Mouse (Mus musculus) adrenal gland, postnatal 0 days (tissue): ENCODE data around the gene Crtam. TPM values are rescaled to one million over a fixed set of nuclear protein-coding genes. Genes with fewer than 3 reads are reported as not detected.

Experiments
- polyA plus RNA-seq: library from polyadenylated mRNA; unstranded; fragments of >200 nt; fragmentation: Nextera tagmentation; extraction: Ambion mirVana; gene quantifications from 2 replicates; pipeline ENCODE4 v1.2.1, GENCODE M21; 2015

The Crtam gene
- polyA plus RNA-seq, result not detected in 2 replicates

GRCm38 (mm10) chr9:41004415-41004814, at the start of gene Crtam:
Crtam (minus strand) TSS chr9:41004628.

DNA sequence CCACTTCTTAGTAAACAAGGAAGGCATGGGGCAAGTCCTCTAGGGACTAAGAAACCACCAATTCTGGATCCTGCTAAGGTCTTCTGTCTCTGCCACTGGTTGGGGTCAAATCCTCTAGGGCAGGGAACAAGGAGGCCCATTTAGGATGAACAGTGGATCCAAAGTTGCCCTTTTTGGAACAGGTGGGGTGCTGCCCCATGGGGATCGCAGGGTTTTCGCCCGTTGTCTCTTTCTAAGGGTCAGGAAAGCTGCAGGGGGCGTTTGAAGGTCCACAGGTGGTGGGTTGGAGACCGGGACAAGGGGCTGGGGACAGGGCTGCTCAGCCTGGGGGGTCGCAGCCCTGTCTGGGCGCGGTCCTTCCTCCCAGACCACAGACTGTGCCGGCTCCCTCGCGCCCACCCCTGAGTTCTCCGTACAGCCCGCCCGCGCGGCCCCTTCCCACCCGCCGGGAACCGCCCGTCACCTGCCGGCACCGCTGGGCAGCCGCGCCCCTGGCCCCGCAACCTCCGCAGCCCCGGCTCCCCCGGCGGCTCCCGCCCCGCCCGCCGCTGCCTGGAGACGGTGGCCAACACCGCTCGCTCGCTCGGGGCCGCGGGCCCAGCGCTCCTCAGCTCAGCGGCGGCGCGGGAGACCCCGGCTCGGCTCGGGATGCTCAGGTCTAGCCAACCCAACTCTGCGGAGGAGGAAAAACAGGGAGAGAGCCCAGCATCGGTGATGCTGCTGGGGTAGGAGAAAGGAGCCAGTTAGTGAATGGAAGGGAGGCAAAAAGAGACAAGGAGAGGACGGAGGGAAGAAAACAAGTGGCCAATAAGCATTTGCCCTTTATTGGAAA, 40.6 kb downstream of the Crtam start, which contains the start of gene Jhy:
Gene Jhy, minus strand, starts transcription at position 533 of the 832 bp plus-strand sequence.

Other genes starting within 250 kb of the Crtam start
- 1,356 and 1,764 TPM in 2 replicates for gene Hspa8, start 203.6 kb downstream of the Crtam start, polyA plus RNA-seq
- gene Bsx, start 130.5 kb downstream of the Crtam start, polyA plus RNA-seq, result 0.10 and 0.39 TPM in 2 replicates
- 0.18 and 0.49 TPM in 2 replicates for gene Jhy, start 40.5 kb downstream of the Crtam start, polyA plus RNA-seq
- 3.9 and 5.9 TPM in 2 replicates for gene Ubash3b, start 157.1 kb upstream of the Crtam start, polyA plus RNA-seq